ENCODE assay signal across 8 mouse cellular contexts in the genomic region with DNA sequence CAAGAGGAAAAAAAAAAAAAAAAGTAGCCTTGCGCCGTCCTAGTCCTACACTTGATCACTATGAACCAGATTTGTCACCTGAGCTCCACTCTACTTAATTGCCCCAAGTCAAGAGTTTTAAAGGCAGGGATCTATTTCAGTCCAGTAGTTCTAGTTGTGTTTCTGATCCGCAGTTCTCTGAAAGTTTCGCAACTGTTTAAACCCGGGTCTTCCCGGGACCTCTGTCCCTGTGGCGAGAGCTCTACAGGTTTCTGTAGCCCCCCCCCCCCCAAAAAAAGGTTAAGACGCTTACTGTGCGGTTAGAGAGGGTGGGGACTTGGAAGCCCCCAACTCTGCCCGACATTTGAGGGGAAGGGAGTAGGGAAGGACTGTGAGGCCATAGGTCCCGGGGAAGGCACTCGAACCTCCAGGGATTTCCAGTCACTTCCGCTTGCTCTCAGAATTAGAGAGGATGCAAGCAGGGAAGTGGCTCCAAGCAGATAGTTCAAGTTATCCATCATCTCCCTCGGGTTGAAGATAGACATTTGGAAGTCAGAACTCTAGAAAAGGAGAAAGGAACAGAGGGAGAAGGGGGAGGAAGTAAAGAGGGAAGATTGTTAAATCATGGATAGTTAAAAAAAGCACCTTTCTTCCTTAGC. TPM values are rescaled to one million over a fixed set of nuclear protein-coding genes. Genes with fewer than 3 reads are reported as not detected.
DNase-seq lines count a peak whose midpoint lies in the region; ATAC-seq lines count a peak whose summit lies in the region.

No protein-coding gene starts in this region.

- peaks cover 3% of the 10 kb centered on the region for H3K27me3 ChIP-seq in embryonic facial prominence, embryonic 11.5 days (ENCODE audit: control insufficient read depth, insufficient read depth, low read length)
- H3K27me3 ChIP-seq in hindbrain, embryonic 11.5 days (ENCODE audit: control insufficient read depth, insufficient read depth, low read length), result peaks cover 30% of the 10 kb centered on the region

- no peak for ATAC-seq in embryonic facial prominence, embryonic 11.5 days (replicated peaks; ENCODE audit: insufficient number of reproducible peaks, low FRiP score, low TSS enrichment, low read depth)
- ATAC-seq in hindbrain, embryonic 11.5 days (ENCODE audit: low FRiP score), result no peak

- peak overlapping the region; percentile 92 for H3K27ac ChIP-seq in brown adipose tissue, adult 24 weeks (replicated peaks; ENCODE audit: low read depth, low read length)
- H3K27ac ChIP-seq in embryonic facial prominence, embryonic 11.5 days (replicated peaks; ENCODE audit: low read depth, low read length), result no peak overlapping the region
- H3K27ac ChIP-seq in hindbrain, embryonic 11.5 days (ENCODE audit: low read depth, low read length), result no peak overlapping the region

- DNase-seq in embryonic facial prominence, embryonic 11.5 days (ENCODE audit: low spot score), result peak; percentile 20
- DNase-seq in hindbrain, embryonic 11.5 days (ENCODE audit: low spot score), result peak; percentile 30
- DNase-seq in lung, postnatal 36 days, result peak; percentile 22
- DNase-seq in right cerebral cortex, postnatal 10 days (ENCODE audit: low spot score in 2 of 2), result no peak
- DNase-seq in adrenal gland, adult 18-20 months (ENCODE audit: low spot score in 2 of 2), result no peak
- no peak for DNase-seq in cerebellum, adult 11-12 months
- DNase-seq in cerebellum, postnatal 36 days, result no peak

- H3K36me3 ChIP-seq in embryonic facial prominence, embryonic 11.5 days (replicated peaks; ENCODE audit: control insufficient read depth, insufficient read depth, low read depth, low read length), result no peaks in the 10 kb centered on the region
- no peaks in the 10 kb centered on the region for H3K36me3 ChIP-seq in hindbrain, embryonic 11.5 days (ENCODE audit: control insufficient read depth, insufficient read depth, low read length)

- peak overlapping the region; percentile 87 for H3K4me2 ChIP-seq in embryonic facial prominence, embryonic 11.5 days (ENCODE audit: low read depth, low read length)
- peak overlapping the region; percentile 93 for H3K4me2 ChIP-seq in hindbrain, embryonic 11.5 days (replicated peaks; ENCODE audit: low read depth, low read length)

- peak overlapping the region; percentile 85 for H3K4me3 ChIP-seq in brown adipose tissue, adult 24 weeks (ENCODE audit: insufficient read depth, low read depth, low read length)
- peak overlapping the region; percentile 44 for H3K4me3 ChIP-seq in embryonic facial prominence, embryonic 11.5 days (ENCODE audit: low read depth, low read length)
- peak overlapping the region; percentile 48 for H3K4me3 ChIP-seq in hindbrain, embryonic 11.5 days (ENCODE audit: low read depth, low read length)

- peak overlapping the region; percentile 61; the same call in 1 of the 2 replicates for H3K9ac ChIP-seq in embryonic facial prominence, embryonic 11.5 days (replicated peaks; ENCODE audit: low read length)
- H3K9ac ChIP-seq in hindbrain, embryonic 11.5 days (ENCODE audit: low read depth, low read length), result no peak overlapping the region; the same call in 1 of the 2 replicates

- WGBS in embryonic facial prominence, embryonic 11.5 days, result 3% methylated on average over 14 of the region's 14 CpGs
- 3% methylated on average over 14 of the region's 14 CpGs for WGBS in hindbrain, embryonic 11.5 days

- no peaks in the 10 kb centered on the region; the same call in 1 of the 2 replicates for H3K9me3 ChIP-seq in embryonic facial prominence, embryonic 11.5 days (replicated peaks; ENCODE audit: control insufficient read depth, low read length)
- H3K9me3 ChIP-seq in hindbrain, embryonic 11.5 days (ENCODE audit: control insufficient read depth, low read length), result no peaks in the 10 kb centered on the region

- H3K4me1 ChIP-seq in brown adipose tissue, adult 24 weeks (ENCODE audit: control insufficient read depth, insufficient read depth, insufficient read length, low read length), result no peaks in the 10 kb centered on the region; the same call in 1 of the 2 replicates
- H3K4me1 ChIP-seq in embryonic facial prominence, embryonic 11.5 days (ENCODE audit: control insufficient read depth, insufficient read depth, low read length), result no peaks in the 10 kb centered on the region; the same call in 1 of the 2 replicates
- H3K4me1 ChIP-seq in hindbrain, embryonic 11.5 days (replicated peaks; ENCODE audit: control insufficient read depth, insufficient read depth, low read length), result peaks cover 9% of the 10 kb centered on the region

RNA-seq across cellular contexts. Expression of a gene that starts 0.9 kb away (rescaled TPM):
- polyA plus RNA-seq in brown adipose tissue, adult 24 weeks (2012; ENCODE audit: insufficient read depth, insufficient read length, missing spikeins), result 4.0 and 6.2 TPM in 2 replicates
- 3.8 and 4.9 TPM in 2 replicates for polyA plus RNA-seq in embryonic facial prominence, embryonic 11.5 days (2014; fragmentation: Nextera tagmentation; extraction: Ambion mirVana)
- 1.9 and 4.7 TPM in 2 replicates for polyA plus RNA-seq in hindbrain, embryonic 11.5 days (2014; fragmentation: Nextera tagmentation; extraction: Ambion mirVana)
- total RNA-seq in adrenal gland, adult 18-20 months (2021), result 10 to 100 TPM; 24.9 to 37.1 TPM

Comparison
In these comparisons a context has a peak if more than half of its experiments do, and no peak if none do; other contexts are left out.
1. DNase-seq: peak in embryonic facial prominence, embryonic 11.5 days (single experiment), hindbrain, embryonic 11.5 days (single experiment) and lung, postnatal 36 days (single experiment); none in right cerebral cortex, postnatal 10 days (0 of 2), adrenal gland, adult 18-20 months (0 of 2), cerebellum, adult 11-12 months (single experiment) and cerebellum, postnatal 36 days (0 of 2).
2. Peak in every context shown above with its lines, with median percentiles within 50 percentile points of each other: H3K4me3 ChIP-seq.